Mouse (Mus musculus) myocyte (in vitro differentiated cells): ENCODE results near the gene Vav3. TPM values are rescaled to one million over a fixed set of nuclear protein-coding genes. Genes with fewer than 3 reads are reported as not detected.
A peak's percentile ranks its signal among the peaks of the same experiment; 100 is the strongest.

Experiments used
- H3K27me3 ChIP-seq: one replicate; pipeline ENCODE4 v1.6.1; 2011; ENCODE audit not compliant: control insufficient read depth, insufficient read depth, insufficient read length
- H3K36me3 ChIP-seq: one replicate; pipeline ENCODE4 v1.6.1; 2011; ENCODE audit not compliant: control insufficient read depth, insufficient read depth
- H3K4me2 ChIP-seq: one replicate; pipeline ENCODE4 v1.6.1; 2011; ENCODE audit warnings: low read depth, control low read depth
- H3K4me3 ChIP-seq: one replicate; pipeline ENCODE4 v1.5.1; 2011; ENCODE audit warnings: mild to moderate bottlenecking, control low read depth, moderate library complexity
- H3K79me2 ChIP-seq: one replicate; pipeline ENCODE4 v1.6.1; 2011; ENCODE audit not compliant: control insufficient read depth, insufficient read depth
- H3ac ChIP-seq: one replicate; pipeline ENCODE4 v1.6.1; 2011; ENCODE audit not compliant: control insufficient read depth, insufficient read length
- CEBPB ChIP-seq: IDR thresholded peaks from 2 replicates; pipeline ENCODE4 v1.6.1; 2011; ENCODE audit warnings: mild to moderate bottlenecking, moderate library complexity; ENCODE audit not compliant: poor library complexity, insufficient read depth, severe bottlenecking
- E2F4 ChIP-seq: IDR thresholded peaks from one replicate; pipeline ENCODE4 v1.6.1; 2011; ENCODE audit warnings: mild to moderate bottlenecking, control low read depth, moderate library complexity; ENCODE audit not compliant: insufficient read depth
- MAX ChIP-seq: IDR thresholded peaks from one replicate; pipeline ENCODE4 v1.6.1; 2011; ENCODE audit warnings: low read depth, mild to moderate bottlenecking, control low read depth
- MYOD1 ChIP-seq, 3 experiments: IDR thresholded peaks; one replicate each; pipeline ENCODE4 v1.6.1; 2011; ENCODE audit warnings: control low read depth in 2 of 3, low read depth in 2 of 3, mild to moderate bottlenecking in 2 of 3, moderate library complexity in 1 of 3; ENCODE audit not compliant: insufficient read length in 2 of 3, control insufficient read depth in 1 of 3
- MYOG ChIP-seq, 3 experiments: IDR thresholded peaks; one replicate each; pipeline ENCODE4 v1.6.1; 2011; ENCODE audit warnings: control low read depth in 2 of 3, low read depth in 2 of 3, mild to moderate bottlenecking in 2 of 3; ENCODE audit not compliant: insufficient read length in 2 of 3, control insufficient read depth in 1 of 3, insufficient read depth in 1 of 3
- POLR2A ChIP-seq: IDR thresholded peaks from one replicate; pipeline ENCODE4 v1.6.1; 2011; ENCODE audit warnings: low read depth, mild to moderate bottlenecking, control low read depth, moderate library complexity; ENCODE audit not compliant: insufficient read length
- POLR2AphosphoS2 ChIP-seq: IDR thresholded peaks from one replicate; pipeline ENCODE4 v1.6.1; 2011; ENCODE audit warnings: low read depth, control low read depth; ENCODE audit not compliant: insufficient read length
- REST ChIP-seq: IDR thresholded peaks from one replicate; pipeline ENCODE4 v1.6.1; 2011; ENCODE audit warnings: mild to moderate bottlenecking, control low read depth, moderate library complexity; ENCODE audit not compliant: insufficient read depth, insufficient read length
- SRF ChIP-seq: IDR thresholded peaks from one replicate; pipeline ENCODE4 v1.6.1; 2011; ENCODE audit warnings: low read depth; ENCODE audit not compliant: control insufficient read depth, insufficient read length
- TCF12 ChIP-seq: IDR thresholded peaks from one replicate; pipeline ENCODE4 v1.6.1; 2011; ENCODE audit warnings: mild to moderate bottlenecking, control low read depth; ENCODE audit not compliant: poor library complexity, insufficient read depth, severe bottlenecking
- TCF3 ChIP-seq: IDR thresholded peaks from one replicate; pipeline ENCODE4 v1.6.1; 2011; ENCODE audit warnings: low read depth, control low read depth; ENCODE audit not compliant: insufficient read length
- USF1 ChIP-seq: IDR thresholded peaks from one replicate; pipeline ENCODE4 v1.6.1; 2011; ENCODE audit warnings: low read depth, mild to moderate bottlenecking, control low read depth, moderate library complexity
- polyA plus RNA-seq: library from polyadenylated mRNA; unstranded; fragments of >200 nt; fragmentation: generic; extraction: Trizol; gene quantifications from one replicate; pipeline ENCODE4 v1.2.1, GENCODE M21; 2012; ENCODE audit warnings: missing spikeins

Vav3 gene
- polyA plus RNA-seq, 1 experiment = 0.95 TPM

GRCm38 (mm10) chr3:109467288-109467687 is 126.8 kb downstream of the Vav3 start:
- H3K27me3 ChIP-seq = no peaks in the 10 kb centered on the region
- no peak overlapping the region for H3ac ChIP-seq
- no peak overlapping the region for H3K4me2 ChIP-seq
- H3K79me2 ChIP-seq = no peaks in the 10 kb centered on the region
- H3K4me3 ChIP-seq = no peak overlapping the region
- H3K36me3 ChIP-seq = no peaks in the 10 kb centered on the region
- TF ChIP-seq E2F4 (no peak), CEBPB (no peak), MYOG (IDR thresholded peaks at IDR 0.05; ENCODE audit: control insufficient read depth in 1 of 3, insufficient read depth in 1 of 3, insufficient read length in 2 of 3, low read depth in 2 of 3) (no peak)

DNA sequence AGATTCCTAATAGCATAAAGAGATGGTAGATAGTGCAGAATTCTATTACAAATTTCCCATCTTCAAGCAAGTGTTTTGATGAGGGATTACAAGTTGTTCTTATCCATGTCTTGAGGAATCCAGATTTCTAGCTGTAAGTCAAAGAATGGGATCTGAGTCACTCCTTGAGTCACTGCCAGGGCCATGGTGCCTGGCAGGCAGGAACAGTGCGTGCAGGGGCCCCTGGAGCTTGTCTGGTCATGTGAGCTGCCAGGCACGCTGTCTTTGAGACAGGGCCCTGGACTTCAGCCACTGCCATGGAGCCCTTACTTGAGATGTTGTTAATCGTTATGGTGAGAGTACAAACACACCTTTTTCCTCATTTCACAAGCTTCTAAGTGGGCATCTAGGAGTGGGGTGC is 129.0 kb downstream of the Vav3 start:
- Histone ChIP-seq H3K27me3 (no peaks in the 10 kb centered on the region), H3K36me3 (no peaks in the 10 kb centered on the region), H3ac (no peak overlapping the region), H3K4me2 (no peak overlapping the region), H3K79me2 (no peaks in the 10 kb centered on the region), H3K4me3 (no peak overlapping the region)
- TF ChIP-seq USF1 = peak; percentile 68
- no peak for TF ChIP-seq POLR2A
- TF ChIP-seq MYOG (IDR thresholded peaks at IDR 0.05; ENCODE audit: control insufficient read depth in 1 of 3, insufficient read depth in 1 of 3, insufficient read length in 2 of 3, low read depth in 2 of 3) = no peak

GRCm38 (mm10) chr3:109470651-109471255 is 130.3 kb downstream of the Vav3 start:
- no peak for TF ChIP-seq TCF3
- TF ChIP-seq POLR2AphosphoS2 = no peak
- no peak for TF ChIP-seq CEBPB
- TF ChIP-seq USF1 = no peak
- no peak for TF ChIP-seq MAX
- TF ChIP-seq TCF12 = no peak
- no peak for TF ChIP-seq MYOG (IDR thresholded peaks at IDR 0.05; ENCODE audit: control insufficient read depth in 1 of 3, insufficient read depth in 1 of 3, insufficient read length in 2 of 3, low read depth in 2 of 3)
- TF ChIP-seq SRF = no peak
- no peak for TF ChIP-seq E2F4
- TF ChIP-seq REST = no peak
- no peak for TF ChIP-seq POLR2A
- no peak for TF ChIP-seq MYOD1 (IDR thresholded peaks at IDR 0.05; ENCODE audit: control insufficient read depth in 1 of 3, insufficient read length in 2 of 3, low read depth in 2 of 3)

DNA sequence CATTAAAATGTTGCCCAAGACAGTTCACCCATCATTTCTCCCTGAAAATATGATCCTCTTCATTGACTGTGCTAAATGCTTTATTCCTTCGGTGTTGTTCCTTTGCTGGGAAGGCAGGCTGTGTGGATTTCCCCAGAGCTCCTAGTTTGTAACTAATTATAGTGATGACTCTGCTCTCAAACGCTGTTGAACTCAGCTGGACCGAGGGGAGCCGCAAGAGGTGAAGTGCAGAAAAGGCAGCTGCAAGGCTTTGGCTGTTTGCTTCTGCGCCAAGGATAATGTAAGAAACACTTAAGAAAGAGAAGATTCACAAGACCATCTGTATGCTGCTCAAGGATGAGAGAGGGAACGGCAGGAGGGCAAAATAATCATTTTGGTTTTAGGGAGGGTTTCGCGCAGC is 136.1 kb downstream of the Vav3 start:
- Histone ChIP-seq H3K36me3 (no peaks in the 10 kb centered on the region), H3K79me2 (no peaks in the 10 kb centered on the region), H3K4me3 (no peak overlapping the region), H3K27me3 (no peaks in the 10 kb centered on the region), H3ac (no peak overlapping the region), H3K4me2 (no peak overlapping the region)
- TF ChIP-seq E2F4 (no peak), MYOD1 (IDR thresholded peaks at IDR 0.05; ENCODE audit: control insufficient read depth in 1 of 3, insufficient read length in 2 of 3, low read depth in 2 of 3) (no peak), CEBPB (no peak), SRF (no peak), MAX (no peak), USF1 (no peak), TCF3 (no peak), REST (no peak), MYOG (IDR thresholded peaks at IDR 0.05; ENCODE audit: control insufficient read depth in 1 of 3, insufficient read depth in 1 of 3, insufficient read length in 2 of 3, low read depth in 2 of 3) (no peak), POLR2AphosphoS2 (no peak), TCF12 (no peak), POLR2A (no peak)

More at GRCm38 (mm10) chr3:109470651-109471255, 130.3 kb downstream of the Vav3 start:
- Histone ChIP-seq H3K4me2 (no peak overlapping the region), H3K36me3 (no peaks in the 10 kb centered on the region), H3K27me3 (no peaks in the 10 kb centered on the region), H3K4me3 (no peak overlapping the region), H3K79me2 (no peaks in the 10 kb centered on the region), H3ac (no peak overlapping the region)

DNA sequence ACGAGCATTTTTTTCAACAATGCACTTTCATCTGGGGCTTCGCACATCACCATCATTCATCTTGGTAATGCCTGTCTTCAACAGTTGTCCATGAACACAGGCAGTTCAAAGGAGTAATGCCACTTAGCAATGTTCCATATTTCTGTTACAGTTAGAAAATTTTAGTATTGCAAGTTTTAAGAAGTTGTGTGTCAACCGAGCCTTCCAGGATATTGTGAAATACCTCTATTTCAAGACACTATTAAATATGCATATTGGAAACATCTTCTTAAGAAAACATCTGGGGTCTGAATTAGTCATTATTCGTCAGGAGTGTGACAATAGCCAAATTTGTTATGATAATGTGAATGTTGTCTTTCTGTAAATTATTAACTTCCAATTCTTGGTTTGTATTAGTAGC is 137.8 kb downstream of the Vav3 start:
- no peaks in the 10 kb centered on the region for H3K36me3 ChIP-seq
- no peak overlapping the region for H3K4me3 ChIP-seq
- H3K27me3 ChIP-seq = no peaks in the 10 kb centered on the region
- H3K4me2 ChIP-seq = no peak overlapping the region
- H3ac ChIP-seq = no peak overlapping the region
- TF ChIP-seq TCF12 = no peak
- no peak for TF ChIP-seq TCF3
- TF ChIP-seq MYOG (IDR thresholded peaks at IDR 0.05; ENCODE audit: control insufficient read depth in 1 of 3, insufficient read depth in 1 of 3, insufficient read length in 2 of 3, low read depth in 2 of 3) = no peak
- TF ChIP-seq POLR2A = no peak
- no peak for TF ChIP-seq CEBPB
- H3K79me2 ChIP-seq = no peaks in the 10 kb centered on the region
